Mouse (Mus musculus) CH12.LX (cell line): ENCODE measurements around the gene Scrt2.

Experiments
- BHLHE40 ChIP-seq: IDR thresholded peaks from 2 replicates; pipeline ENCODE4 v1.6.1; 2011; ENCODE audit warnings: mild to moderate bottlenecking, low read depth, low read length, improper control_type of control experiment
- CHD1 ChIP-seq: IDR thresholded peaks from 2 replicates; pipeline ENCODE4 v1.6.1; 2012; ENCODE audit warnings: low read depth, low read length, improper control_type of control experiment, inconsistent platforms
- CHD2 ChIP-seq: IDR thresholded peaks from 2 replicates; pipeline ENCODE4 v1.6.1; 2011; ENCODE audit warnings: low read length, improper control_type of control experiment
- CTCF ChIP-seq, 2 experiments: IDR thresholded peaks in 1 of 2; conservative IDR thresholded peaks in 1 of 2; 2 replicates each; pipeline ENCODE4 v1.5.1; 2011 to 2012; ENCODE audit warnings: low read depth in 2 of 2, low read length in 2 of 2, improper control_type of control experiment in 1 of 2, inconsistent platforms in 1 of 2, mild to moderate bottlenecking in 1 of 2, moderate library complexity in 1 of 2
- EP300 ChIP-seq: IDR thresholded peaks from 2 replicates; pipeline ENCODE4 v1.6.1; 2011; ENCODE audit warnings: low read length, improper control_type of control experiment
- MAZ ChIP-seq: IDR thresholded peaks from 2 replicates; pipeline ENCODE4 v1.6.1; 2012; ENCODE audit warnings: low read depth, mild to moderate bottlenecking, inconsistent platforms, low read length, improper control_type of control experiment, moderate library complexity
- POLR2A ChIP-seq: IDR thresholded peaks from 2 replicates; pipeline ENCODE4 v1.6.1; 2011; ENCODE audit warnings: low read depth, mild to moderate bottlenecking, improper control_type of control experiment, low read length

- TF ChIP-seq CTCF (conservative IDR thresholded peaks at IDR 0.05 in 1 of 2, IDR thresholded peaks at IDR 0.05 in 1 of 2; ENCODE audit: low read depth in 2 of 2, low read length in 2 of 2) (no peak), POLR2A (no peak), MAZ (no peak), CHD1 (no peak), EP300 (no peak), BHLHE40 (no peak), CHD2 (no peak)
These were observed 18.2 kb downstream of the Scrt2 start for GRCm38 (mm10) chr2:152099538-152099937.
